Mouse (Mus musculus) hindbrain, embryonic 14.5 days (tissue): ENCODE measurements around the gene Wfikkn2. TPM values are rescaled to one million over a fixed set of nuclear protein-coding genes. Genes with fewer than 3 reads are reported as not detected.

Source experiments
- ATAC-seq: fragments of 200-750 bp; cut with Nextera tagmentation; 2 replicates; pipeline ENCODE4 v1.8.0; 2017; ENCODE audit warnings: moderate number of reproducible peaks, mild to moderate bottlenecking, moderate TSS enrichment, moderate library complexity; ENCODE audit not compliant: low FRiP score
- DNase-seq: peaks from one replicate; pipeline ENCODE4 v3.0.0-alpha.2; 2015; ENCODE audit warnings: low spot score
- H3K27ac ChIP-seq: fragments of 300-500 bp; sonication (generic); 2 replicates; pipeline ENCODE4 v1.5.1; 2014; ENCODE audit warnings: mild to moderate bottlenecking, moderate library complexity
- H3K27me3 ChIP-seq: fragments of 300-500 bp; sonication (generic); 2 replicates; pipeline ENCODE4 v1.6.1; 2014; ENCODE audit warnings: mild to moderate bottlenecking, low read length, mixed read lengths; ENCODE audit not compliant: control insufficient read depth, insufficient read depth
- H3K36me3 ChIP-seq: fragments of 300-500 bp; sonication (generic); replicated peaks from 2 replicates; pipeline ENCODE4 v1.6.1; 2014; ENCODE audit not compliant: control insufficient read depth, insufficient read depth
- H3K4me1 ChIP-seq: fragments of 300-500 bp; sonication (generic); replicated peaks from 2 replicates; pipeline ENCODE4 v1.6.1; 2014; ENCODE audit warnings: antibody characterized with exemption, low read length, mixed read lengths; ENCODE audit not compliant: control insufficient read depth, insufficient read depth
- H3K4me2 ChIP-seq: fragments of 300-500 bp; sonication (generic); replicated peaks from 2 replicates; pipeline ENCODE4 v1.6.1; 2014; ENCODE audit warnings: mild to moderate bottlenecking, moderate library complexity
- H3K4me3 ChIP-seq: fragments of 300-500 bp; sonication (generic); replicated peaks from 2 replicates; pipeline ENCODE4 v1.5.1; 2014; ENCODE audit warnings: mild to moderate bottlenecking, low read length
- H3K9ac ChIP-seq: fragments of 300-500 bp; sonication (generic); 2 replicates; pipeline ENCODE4 v1.6.1; 2014
- H3K9me3 ChIP-seq: fragments of 300-500 bp; sonication (generic); 2 replicates; pipeline ENCODE4 v1.6.1; 2016; ENCODE audit warnings: low read length; ENCODE audit not compliant: control insufficient read depth
- WGBS: fragments of 180-500 bp; shearing (Covaris S2); extraction: QIAGEN DNeasy Blood & Tissue Kit; methylation state at CpG from one replicate; pipeline ENCODE4 v1.1.7; 2014; 5-methylcytosine and 5-hydroxymethylcytosine counted together
- polyA plus RNA-seq: library from polyadenylated mRNA; unstranded; fragments of >200 nt; fragmentation: Nextera tagmentation; extraction: Ambion mirVana; gene quantifications from 2 replicates; pipeline ENCODE4 v1.2.1, GENCODE M21; 2014

Gene Wfikkn2
- polyA plus RNA-seq, 1 experiment from 2014 or later, result 6.8 TPM

GRCm38 (mm10) chr11:94208811-94209675, 36.8 kb downstream of the Wfikkn2 start:
- no peaks in the 10 kb centered on the region for H3K9me3 ChIP-seq
- peak overlapping the region; percentile 75 for H3K4me2 ChIP-seq
- no peak overlapping the region for H3K9ac ChIP-seq
- DNase-seq (no peak), ATAC-seq (no peak)
- H3K27me3 ChIP-seq, result no peaks in the 10 kb centered on the region
- peaks cover 15% of the 10 kb centered on the region for H3K4me1 ChIP-seq
- peaks cover 10% of the 10 kb centered on the region for H3K36me3 ChIP-seq
- peak overlapping the region; percentile 95 for H3K27ac ChIP-seq
- peak overlapping the region; percentile 39 for H3K4me3 ChIP-seq
- 52% methylated on average over 8 of the region's 8 CpGs for WGBS

GRCm38 (mm10) chr11:94206398-94207114, 39.2 kb downstream of the Wfikkn2 start:
- ATAC-seq, result no peak
- 44% methylated on average over 10 of the region's 10 CpGs for WGBS
- no peak overlapping the region for H3K4me2 ChIP-seq
- no peak overlapping the region for H3K9ac ChIP-seq
- DNase-seq, result no peak
- H3K4me3 ChIP-seq, result no peak overlapping the region
- no peaks in the 10 kb centered on the region for H3K36me3 ChIP-seq
- H3K4me1 ChIP-seq, result 0 out of 2 replicates have a peak, but pooled peaks cover 3% of the 10 kb centered on the region
- H3K9me3 ChIP-seq, result no peaks in the 10 kb centered on the region
- H3K27ac ChIP-seq, result no peak overlapping the region
- no peaks in the 10 kb centered on the region for H3K27me3 ChIP-seq

- Histone ChIP-seq H3K36me3 (no peaks in the 10 kb centered on the region), H3K9ac (no peak overlapping the region), H3K4me1 (no peaks in the 10 kb centered on the region), H3K4me2 (no peak overlapping the region), H3K4me3 (no peak overlapping the region), H3K27ac (no peak overlapping the region), H3K27me3 (no peaks in the 10 kb centered on the region), H3K9me3 (no peaks in the 10 kb centered on the region)
- DNase-seq, result no peak
- ATAC-seq, result no peak
- 83% methylated on average over 3 of the region's 3 CpGs for WGBS
Measured at GRCm38 (mm10) chr11:94203066-94203465, 42.7 kb downstream of the Wfikkn2 start.

GRCm38 (mm10) chr11:94202106-94202505, 43.7 kb downstream of the Wfikkn2 start:
- 88% methylated on average over 5 of the region's 5 CpGs for WGBS
- no peak overlapping the region for H3K27ac ChIP-seq
- no peak overlapping the region for H3K9ac ChIP-seq
- no peaks in the 10 kb centered on the region for H3K9me3 ChIP-seq
- DNase-seq (no peak), ATAC-seq (no peak)
- no peak overlapping the region for H3K4me3 ChIP-seq
- H3K4me2 ChIP-seq, result no peak overlapping the region
- no peaks in the 10 kb centered on the region for H3K36me3 ChIP-seq
- H3K4me1 ChIP-seq, result no peaks in the 10 kb centered on the region
- no peaks in the 10 kb centered on the region for H3K27me3 ChIP-seq

GRCm38 (mm10) chr11:94200422-94200821, 45.4 kb downstream of the Wfikkn2 start:
- 87% methylated on average over 4 of the region's 4 CpGs for WGBS
- Histone ChIP-seq H3K36me3 (no peaks in the 10 kb centered on the region), H3K4me1 (no peaks in the 10 kb centered on the region), H3K4me3 (no peak overlapping the region), H3K4me2 (no peak overlapping the region), H3K27me3 (no peaks in the 10 kb centered on the region), H3K9ac (no peak overlapping the region), H3K9me3 (no peaks in the 10 kb centered on the region), H3K27ac (no peak overlapping the region)
- no peak for ATAC-seq
- DNase-seq, result no peak

GRCm38 (mm10) chr11:94199771-94200170, 46.0 kb downstream of the Wfikkn2 start:
- Histone ChIP-seq H3K27ac (no peak overlapping the region), H3K4me1 (no peaks in the 10 kb centered on the region), H3K27me3 (no peaks in the 10 kb centered on the region), H3K36me3 (no peaks in the 10 kb centered on the region), H3K4me2 (no peak overlapping the region), H3K9me3 (no peaks in the 10 kb centered on the region), H3K9ac (no peak overlapping the region), H3K4me3 (no peak overlapping the region)
- 70% methylated on average over 2 of the region's 2 CpGs for WGBS
- DNase-seq (no peak), ATAC-seq (no peak)

GRCm38 (mm10) chr11:94198405-94199146, 47.2 kb downstream of the Wfikkn2 start:
- no peaks in the 10 kb centered on the region for H3K4me1 ChIP-seq
- no peak overlapping the region for H3K9ac ChIP-seq
- no peaks in the 10 kb centered on the region for H3K27me3 ChIP-seq
- no peak overlapping the region for H3K4me3 ChIP-seq
- H3K36me3 ChIP-seq, result no peaks in the 10 kb centered on the region
- WGBS, result 89% methylated on average over 7 of the region's 7 CpGs
- ATAC-seq, result no peak
- H3K27ac ChIP-seq, result no peak overlapping the region
- no peak for DNase-seq
- H3K9me3 ChIP-seq, result no peaks in the 10 kb centered on the region
- no peak overlapping the region for H3K4me2 ChIP-seq

- H3K9ac ChIP-seq, result no peak overlapping the region
- H3K36me3 ChIP-seq, result no peaks in the 10 kb centered on the region
- H3K9me3 ChIP-seq, result no peaks in the 10 kb centered on the region
- peaks cover 6% of the 10 kb centered on the region; the same call in 1 of the 2 replicates for H3K4me1 ChIP-seq
- ATAC-seq, result no peak
- no peak overlapping the region for H3K27ac ChIP-seq
- WGBS, result 88% methylated on average over 3 of the region's 3 CpGs
- no peak overlapping the region for H3K4me2 ChIP-seq
- no peak overlapping the region for H3K4me3 ChIP-seq
- no peaks in the 10 kb centered on the region for H3K27me3 ChIP-seq
- no peak for DNase-seq
Measured at GRCm38 (mm10) chr11:94196311-94196710, 49.5 kb downstream of the Wfikkn2 start.

- no peak overlapping the region for H3K4me3 ChIP-seq
- H3K4me2 ChIP-seq, result no peak overlapping the region
- H3K4me1 ChIP-seq, result peaks cover 10% of the 10 kb centered on the region; the same call in 1 of the 2 replicates
- DNase-seq, result no peak
- H3K27ac ChIP-seq, result no peak overlapping the region
- ATAC-seq, result no peak
- no peaks in the 10 kb centered on the region for H3K36me3 ChIP-seq
- WGBS, result 46% methylated on average over 2 of the region's 2 CpGs
- no peaks in the 10 kb centered on the region for H3K27me3 ChIP-seq
- no peak overlapping the region for H3K9ac ChIP-seq
- H3K9me3 ChIP-seq, result no peaks in the 10 kb centered on the region
Measured at GRCm38 (mm10) chr11:94193109-94193508, 52.7 kb downstream of the Wfikkn2 start.
